Mouse (Mus musculus) liver, embryonic 14.5 days (tissue): ENCODE data around the gene Ubtd1.

Experiments
- CTCF ChIP-seq: IDR thresholded peaks from 2 replicates; pipeline ENCODE4 v1.5.1; 2016; ENCODE audit warnings: antibody characterized with exemption, low read depth, control low read depth
- EP300 ChIP-seq: IDR thresholded peaks from 2 replicates; pipeline ENCODE4 v1.6.1; 2016; ENCODE audit warnings: antibody characterized with exemption, low read depth

- TF ChIP-seq CTCF (no peak), EP300 (no peak)
These were observed 48.9 kb upstream of the Ubtd1 start for GRCm38 (mm10) chr19:41932686-41933085.
